Mouse (Mus musculus): ENCODE measurements around the gene Csnk1e.

DNA sequence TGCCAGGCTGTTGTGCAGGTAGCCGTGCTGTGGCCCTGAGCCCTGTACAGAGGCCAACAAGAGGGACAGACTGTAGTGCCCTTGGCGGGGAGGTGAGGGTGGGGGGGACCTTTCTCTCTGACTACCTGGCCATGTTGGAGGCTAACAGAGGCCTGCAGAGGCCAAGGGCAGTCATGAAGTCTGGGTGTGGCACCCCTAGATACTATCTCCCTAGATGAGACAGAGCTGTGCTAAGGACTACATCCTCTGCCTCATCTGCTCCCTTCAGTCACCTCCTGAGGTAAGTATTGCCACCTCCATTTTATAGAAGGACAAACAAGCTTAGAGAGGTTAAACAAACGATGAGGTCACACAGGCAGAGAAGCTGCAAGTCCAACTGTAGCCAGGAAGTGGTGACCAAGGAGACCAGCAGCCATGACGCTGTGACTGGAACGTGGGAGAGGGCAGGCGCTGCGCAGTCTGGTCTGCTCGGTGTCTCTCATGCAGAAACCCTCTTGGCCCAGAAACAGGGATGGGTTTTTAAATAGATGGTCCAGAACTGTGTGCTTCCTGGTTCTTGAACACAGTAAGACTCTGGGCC, 86.4 kb downstream of the Csnk1e start:
- TF ChIP-seq CTCF (IDR thresholded peaks at IDR 0.05; ENCODE audit: low read depth) (no peak), EP300 (IDR thresholded peaks at IDR 0.05; ENCODE audit: low read depth) (no peak)
